Mouse (Mus musculus) megakaryocyte, embryonic 14.5 days (primary cell): ENCODE data around the gene Phykpl. TPM values are rescaled to one million over a fixed set of nuclear protein-coding genes. Genes with fewer than 3 reads are reported as not detected.
"Not testable (repeated sequence)": the region's sequence is repeated elsewhere in the genome, so short reads cannot be mapped to it uniquely, and the experiment has no call there.

Source experiments
- H3K27me3 ChIP-seq: replicated peaks from 2 replicates; pipeline ENCODE3; 2012; ENCODE audit warnings: inconsistent platforms
- H3K36me3 ChIP-seq: replicated peaks from 2 replicates; pipeline ENCODE3; 2012; ENCODE audit warnings: low read length, inconsistent platforms, mixed read lengths
- H3K4me1 ChIP-seq: 2 replicates; pipeline ENCODE4 v1.6.1; 2012; ENCODE audit warnings: inconsistent platforms
- H3K4me3 ChIP-seq: replicated peaks from 2 replicates; pipeline ENCODE3; 2012; ENCODE audit warnings: moderate library complexity, mild to moderate bottlenecking, inconsistent platforms
- H3K9me3 ChIP-seq: 2 replicates; pipeline ENCODE4 v1.6.1; 2012; ENCODE audit warnings: inconsistent platforms
- FLI1 ChIP-seq: IDR thresholded peaks from 2 replicates; pipeline ENCODE4 v1.6.1; 2012; ENCODE audit warnings: low read length, inconsistent platforms, mixed read lengths
- GATA1 ChIP-seq: IDR thresholded peaks from 3 replicates; pipeline ENCODE4 v1.6.1; 2012; ENCODE audit warnings: mixed read lengths, low read length, inconsistent platforms, borderline replicate concordance
- polyA plus RNA-seq: library from polyadenylated mRNA; stranded (reverse); fragments of >175 nt; gene quantifications from 2 replicates; pipeline ENCODE4 v1.2.3, GENCODE M21; 2012; ENCODE audit warnings: low replicate concordance; ENCODE audit not compliant: insufficient read depth

The Phykpl gene
- polyA plus RNA-seq, 1 experiment: 10.1 TPM

GRCm38 (mm10) chr11:51614256-51614655 lies 29.7 kb downstream of the Phykpl start:
- Histone ChIP-seq H3K9me3 (no peaks in the 10 kb centered on the region), H3K27me3 (no peaks in the 10 kb centered on the region), H3K4me1 (peaks cover 61% of the 10 kb centered on the region), H3K36me3 (no peaks in the 10 kb centered on the region), H3K4me3 (peak overlapping the region; percentile 92)
- no peak for TF ChIP-seq FLI1
- TF ChIP-seq GATA1: no peak

GRCm38 (mm10) chr11:51615129-51615528 lies 30.6 kb downstream of the Phykpl start:
- H3K4me1 ChIP-seq: peaks cover 54% of the 10 kb centered on the region
- H3K4me3 ChIP-seq: peak overlapping the region; percentile 92
- H3K27me3 ChIP-seq: no peaks in the 10 kb centered on the region
- TF ChIP-seq FLI1: no peak
- no peak for TF ChIP-seq GATA1
- H3K9me3 ChIP-seq: no peaks in the 10 kb centered on the region
- no peaks in the 10 kb centered on the region for H3K36me3 ChIP-seq

- no peak for TF ChIP-seq FLI1
- TF ChIP-seq GATA1: no peak
- peak overlapping the region; percentile 92 for H3K4me3 ChIP-seq
- H3K4me1 ChIP-seq: peaks cover 58% of the 10 kb centered on the region
- H3K9me3 ChIP-seq: no peaks in the 10 kb centered on the region
- no peaks in the 10 kb centered on the region for H3K27me3 ChIP-seq
- no peaks in the 10 kb centered on the region for H3K36me3 ChIP-seq
Measured at GRCm38 (mm10) chr11:51615601-51616000, 31.0 kb downstream of the Phykpl start.

- not testable (repeated sequence) for H3K27me3 ChIP-seq, H3K36me3 ChIP-seq, H3K9me3 ChIP-seq
- Histone ChIP-seq H3K4me1 (peaks cover 64% of the 10 kb centered on the region), H3K4me3 (peak overlapping the region; percentile 92)
Measured at GRCm38 (mm10) chr11:51616113-51616512, 31.6 kb downstream of the Phykpl start.

GRCm38 (mm10) chr11:51617693-51618092 lies 33.1 kb downstream of the Phykpl start:
- Histone ChIP-seq H3K4me3 (peak overlapping the region; percentile 47), H3K27me3 (no peaks in the 10 kb centered on the region), H3K9me3 (no peaks in the 10 kb centered on the region), H3K4me1 (peaks cover 74% of the 10 kb centered on the region), H3K36me3 (peaks cover 17% of the 10 kb centered on the region)
- TF ChIP-seq FLI1 (no peak), GATA1 (no peak)

GRCm38 (mm10) chr11:51618894-51619408 lies 34.4 kb downstream of the Phykpl start:
- Histone ChIP-seq H3K36me3 (peaks cover 29% of the 10 kb centered on the region), H3K27me3 (no peaks in the 10 kb centered on the region), H3K4me3 (peak overlapping the region; percentile 96), H3K4me1 (peaks cover 72% of the 10 kb centered on the region), H3K9me3 (no peaks in the 10 kb centered on the region)
- TF ChIP-seq FLI1: no peak
- no peak for TF ChIP-seq GATA1

GRCm38 (mm10) chr11:51619409-51620060 lies 35.0 kb downstream of the Phykpl start, which contains the start of gene Nhp2:
Gene Nhp2, plus strand, starts transcription at chr11:51619735.
- Histone ChIP-seq H3K9me3 (no peaks in the 10 kb centered on the region), H3K4me3 (peak within 1 kb of the TSS; percentile 96), H3K27me3 (no peaks in the 10 kb centered on the region), H3K36me3 (peaks cover 35% of the 10 kb centered on the region), H3K4me1 (peaks cover 72% of the 10 kb centered on the region)
- TF ChIP-seq GATA1: no peak
- no peak for TF ChIP-seq FLI1

- H3K27me3 ChIP-seq: no peaks in the 10 kb centered on the region
- H3K4me3 ChIP-seq: peak overlapping the region; percentile 96
- no peak for TF ChIP-seq GATA1
- peaks cover 72% of the 10 kb centered on the region for H3K4me1 ChIP-seq
- no peaks in the 10 kb centered on the region for H3K9me3 ChIP-seq
- H3K36me3 ChIP-seq: peaks cover 41% of the 10 kb centered on the region
Measured at GRCm38 (mm10) chr11:51620084-51620483, 35.5 kb downstream of the Phykpl start.

- TF ChIP-seq FLI1 (no peak), GATA1 (no peak)
- Histone ChIP-seq H3K27me3 (no peaks in the 10 kb centered on the region), H3K4me1 (peaks cover 78% of the 10 kb centered on the region), H3K36me3 (peaks cover 56% of the 10 kb centered on the region), H3K9me3 (no peaks in the 10 kb centered on the region), H3K4me3 (peak overlapping the region; percentile 15)
Measured at GRCm38 (mm10) chr11:51621776-51622175, 37.2 kb downstream of the Phykpl start.

GRCm38 (mm10) chr11:51622971-51623491 lies 38.5 kb downstream of the Phykpl start:
- peaks cover 68% of the 10 kb centered on the region for H3K36me3 ChIP-seq

More at GRCm38 (mm10) chr11:51622971-51623491, 38.5 kb downstream of the Phykpl start:
- Histone ChIP-seq H3K27me3 (no peaks in the 10 kb centered on the region), H3K4me1 (peaks cover 86% of the 10 kb centered on the region), H3K4me3 (no peak overlapping the region), H3K9me3 (no peaks in the 10 kb centered on the region)
- TF ChIP-seq GATA1 (no peak), FLI1 (no peak)
